Mouse (Mus musculus): Measurements from ENCODE around the gene Ly6g6e. TPM values are rescaled to one million over a fixed set of nuclear protein-coding genes. Genes with fewer than 3 reads are reported as not detected.
A peak's percentile ranks its signal among the peaks of the same experiment; 100 is the strongest.
"Not testable (repeated sequence)": the region's sequence is repeated elsewhere in the genome, so short reads cannot be mapped to it uniquely, and the experiment has no call there.

The Ly6g6e gene
- polyA plus RNA-seq, 1 experiment from 2014 or later: 9.7 TPM

DNA sequence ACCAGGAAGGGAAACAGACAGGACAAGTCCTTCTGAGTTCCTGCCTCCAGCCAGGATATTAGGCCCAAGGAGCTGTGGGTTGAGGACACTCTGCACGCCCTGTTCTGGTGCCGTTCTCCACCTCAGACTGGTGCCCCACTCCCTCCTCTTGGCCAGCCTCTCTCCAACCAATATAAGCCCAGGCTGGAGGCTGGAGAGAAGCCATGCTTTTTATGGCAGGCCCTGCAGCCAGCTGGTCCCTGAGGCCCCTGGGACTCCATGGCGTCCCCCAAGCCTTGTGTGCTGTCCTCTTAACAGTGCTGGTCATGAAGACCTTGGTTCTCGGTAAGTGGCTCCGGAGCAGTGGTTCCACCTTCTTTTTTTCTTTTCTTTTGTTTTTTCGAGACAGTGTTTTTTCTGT lies 31.4 kb downstream of the Ly6g6e start, which contains the start of gene Ly6g5c:
TSS of gene Ly6g5c (plus strand) at position 183 of the 400 bp plus-strand sequence.
- 87% methylated on average over 6 of the region's 6 CpGs for WGBS
- no peak within 1 kb of the TSS for H3K4me2 ChIP-seq (replicated peaks; ENCODE audit: low read depth, low read length)
- H3K4me1 ChIP-seq (ENCODE audit: control insufficient read depth, insufficient read depth, low read length): 0 out of 2 replicates have a peak, but pooled peaks cover 3% of the 10 kb centered on the region
- H3K27ac ChIP-seq (ENCODE audit: low read length): no peak within 1 kb of the TSS
- no peaks in the 10 kb centered on the region for H3K9me3 ChIP-seq (ENCODE audit: control insufficient read depth, low read depth, low read length)
- ATAC-seq (ENCODE audit: insufficient number of reproducible peaks, insufficient read depth, low FRiP score, low read depth): no peak
- H3K4me3 ChIP-seq (ENCODE audit: low read depth, low read length): no peak within 1 kb of the TSS
- no peak within 1 kb of the TSS for H3K9ac ChIP-seq (replicated peaks; ENCODE audit: low read depth, low read length)
- H3K27me3 ChIP-seq (ENCODE audit: control insufficient read depth, insufficient read depth, low read length): no peaks in the 10 kb centered on the region
- peaks cover 1% of the 10 kb centered on the region; the same call in 1 of the 2 replicates for H3K36me3 ChIP-seq (ENCODE audit: control insufficient read depth, insufficient read depth, low read length)

DNA sequence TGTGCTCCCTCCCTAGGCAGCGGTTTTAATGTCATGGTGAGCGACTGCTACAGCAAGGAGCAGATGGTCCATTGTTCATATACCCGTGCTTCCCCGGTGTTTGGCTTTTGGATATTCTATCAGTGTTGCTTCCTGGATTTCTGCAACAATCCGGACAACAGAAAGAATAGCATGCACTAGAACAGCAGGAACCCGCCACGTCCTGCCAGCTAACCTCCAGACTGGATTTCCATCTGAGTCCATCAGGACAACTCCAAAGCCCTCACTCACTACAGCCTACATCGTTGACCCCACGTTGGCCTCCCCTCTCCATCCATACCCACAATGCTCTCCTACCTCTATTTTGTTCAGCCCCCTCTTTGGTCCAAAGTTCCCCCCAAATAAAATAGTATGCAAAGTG lies 35.1 kb downstream of the Ly6g6e start:
- no peak for ATAC-seq (ENCODE audit: insufficient number of reproducible peaks, insufficient read depth, low FRiP score, low read depth)
- Histone ChIP-seq H3K27ac (ENCODE audit: low read length) (no peak overlapping the region), H3K4me1 (ENCODE audit: control insufficient read depth, insufficient read depth, low read length) (no peaks in the 10 kb centered on the region), H3K9ac (replicated peaks; ENCODE audit: low read depth, low read length) (no peak overlapping the region), H3K9me3 (ENCODE audit: control insufficient read depth, low read depth, low read length) (no peaks in the 10 kb centered on the region), H3K4me2 (replicated peaks; ENCODE audit: low read depth, low read length) (no peak overlapping the region), H3K36me3 (ENCODE audit: control insufficient read depth, insufficient read depth, low read length) (peaks cover 19% of the 10 kb centered on the region), H3K4me3 (ENCODE audit: low read depth, low read length) (no peak overlapping the region), H3K27me3 (ENCODE audit: control insufficient read depth, insufficient read depth, low read length) (no peaks in the 10 kb centered on the region)
- 73% methylated on average over 9 of the region's 9 CpGs for WGBS

GRCm38 (mm10) chr17:35115046-35116019 lies 38.6 kb downstream of the Ly6g6e start, which contains the start of gene Ly6g5b:
Ly6g5b (minus strand) TSS chr17:35115428.
- Histone ChIP-seq H3K27me3 (ENCODE audit: control insufficient read depth, insufficient read depth, low read length) (no peaks in the 10 kb centered on the region), H3K4me2 (replicated peaks; ENCODE audit: low read depth, low read length) (no peak within 1 kb of the TSS), H3K4me3 (ENCODE audit: low read depth, low read length) (no peak within 1 kb of the TSS), H3K36me3 (ENCODE audit: control insufficient read depth, insufficient read depth, low read length) (peaks cover 42% of the 10 kb centered on the region), H3K27ac (ENCODE audit: low read length) (no peak within 1 kb of the TSS), H3K4me1 (ENCODE audit: control insufficient read depth, insufficient read depth, low read length) (peaks cover 7% of the 10 kb centered on the region; the same call in 1 of the 2 replicates), H3K9ac (replicated peaks; ENCODE audit: low read depth, low read length) (no peak within 1 kb of the TSS), H3K9me3 (ENCODE audit: control insufficient read depth, low read depth, low read length) (no peaks in the 10 kb centered on the region)
- 82% methylated on average over 8 of the region's 8 CpGs for whole genome bisulfite sequencing
- ATAC-seq (ENCODE audit: insufficient number of reproducible peaks, insufficient read depth, low FRiP score, low read depth): no peak

DNA sequence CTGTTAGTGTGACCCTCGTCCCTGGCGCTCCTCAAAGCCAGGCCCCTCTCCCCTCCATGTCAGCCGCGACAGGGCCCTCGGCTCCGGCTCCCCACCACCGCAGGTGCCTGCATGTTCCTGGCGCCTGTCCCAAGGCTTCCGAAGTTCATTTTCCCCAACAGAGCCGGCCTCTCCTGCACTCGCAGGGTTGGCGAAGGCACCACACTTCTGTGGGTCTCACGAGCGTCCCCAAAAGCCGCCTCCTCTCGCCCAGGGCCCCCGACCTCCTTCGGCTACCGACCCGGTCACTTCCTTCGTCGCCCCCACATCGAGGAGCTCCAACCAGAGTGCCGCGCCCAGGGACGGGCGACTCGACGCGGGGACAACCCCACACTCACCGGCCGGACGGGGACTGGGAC lies 44.0 kb downstream of the Ly6g6e start:
- H3K4me1 ChIP-seq (ENCODE audit: control insufficient read depth, insufficient read depth, low read length): peaks cover 12% of the 10 kb centered on the region
- under 1% methylated on average over 33 of the region's 33 CpGs for WGBS
- no peak; the same call in 1 of the 2 replicates for ATAC-seq (ENCODE audit: insufficient number of reproducible peaks, insufficient read depth, low FRiP score, low read depth)
- peak overlapping the region; percentile 71 for H3K9ac ChIP-seq (replicated peaks; ENCODE audit: low read depth, low read length)
- H3K36me3 ChIP-seq (ENCODE audit: control insufficient read depth, insufficient read depth, low read length): peaks cover 39% of the 10 kb centered on the region
- H3K4me3 ChIP-seq (ENCODE audit: low read depth, low read length): peak overlapping the region; percentile 69
- no peaks in the 10 kb centered on the region for H3K27me3 ChIP-seq (ENCODE audit: control insufficient read depth, insufficient read depth, low read length)
- H3K27ac ChIP-seq (ENCODE audit: low read length): no peak overlapping the region
- H3K9me3 ChIP-seq (ENCODE audit: control insufficient read depth, low read depth, low read length): no peaks in the 10 kb centered on the region
- H3K4me2 ChIP-seq (replicated peaks; ENCODE audit: low read depth, low read length): peak overlapping the region; percentile 76

- peak; percentile 98 for ATAC-seq (ENCODE audit: insufficient number of reproducible peaks, insufficient read depth, low FRiP score, low read depth)
- WGBS: under 1% methylated on average over 50 of the region's 50 CpGs
- H3K4me3 ChIP-seq (ENCODE audit: low read depth, low read length): peak within 1 kb of the TSS; percentile 69
Measured at GRCm38 (mm10) chr17:35121143-35121799, 44.6 kb downstream of the Ly6g6e start, which contains the start of gene Gpank1. Gpank1 (plus strand) TSS chr17:35121455.

DNA sequence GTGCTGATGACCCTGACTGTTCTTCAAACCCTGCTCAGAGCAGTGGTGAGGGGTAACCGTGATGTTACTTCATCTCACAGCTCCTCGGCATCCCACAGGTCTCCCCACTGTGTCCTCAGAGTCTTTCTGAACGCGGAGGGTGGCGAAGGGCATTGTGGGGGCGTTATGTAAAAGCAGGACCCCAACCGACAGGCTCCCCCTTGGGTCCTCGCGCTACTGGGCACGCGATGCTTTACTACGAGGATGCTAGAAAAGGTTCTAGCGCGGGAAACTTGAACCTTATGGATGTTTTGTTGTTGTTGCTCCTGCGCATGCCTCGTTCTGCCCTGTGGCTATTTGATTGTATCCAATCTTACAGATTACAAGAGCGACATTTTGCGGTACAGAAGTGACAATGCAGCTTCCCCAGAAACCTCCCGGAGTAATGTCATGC lies 45.2 kb downstream of the Ly6g6e start, which contains the start of gene Csnk2b:
TSS of gene Csnk2b (minus strand) at position 183 of the 433 bp plus-strand sequence.
- no peaks in the 10 kb centered on the region for H3K27me3 ChIP-seq (ENCODE audit: control insufficient read depth, insufficient read depth, low read length)
- no peak for ATAC-seq (ENCODE audit: insufficient number of reproducible peaks, insufficient read depth, low FRiP score, low read depth)
- peak within 1 kb of the TSS; percentile 71 for H3K9ac ChIP-seq (replicated peaks; ENCODE audit: low read depth, low read length)
- WGBS: under 1% methylated on average over 19 of the region's 19 CpGs
- H3K4me1 ChIP-seq (ENCODE audit: control insufficient read depth, insufficient read depth, low read length): peaks cover 13% of the 10 kb centered on the region
- H3K9me3 ChIP-seq (ENCODE audit: control insufficient read depth, low read depth, low read length): no peaks in the 10 kb centered on the region
- peak within 1 kb of the TSS; percentile 83 for H3K27ac ChIP-seq (ENCODE audit: low read length)
- H3K36me3 ChIP-seq (ENCODE audit: control insufficient read depth, insufficient read depth, low read length): peaks cover 30% of the 10 kb centered on the region
- peak within 1 kb of the TSS; percentile 69 for H3K4me3 ChIP-seq (ENCODE audit: low read depth, low read length)
- peak within 1 kb of the TSS; percentile 84 for H3K4me2 ChIP-seq (replicated peaks; ENCODE audit: low read depth, low read length)

More at GRCm38 (mm10) chr17:35121143-35121799, 44.6 kb downstream of the Ly6g6e start, which contains the start of gene Gpank1:
- Histone ChIP-seq H3K27ac (ENCODE audit: low read length) (peak within 1 kb of the TSS; percentile 83), H3K36me3 (ENCODE audit: control insufficient read depth, insufficient read depth, low read length) (peaks cover 34% of the 10 kb centered on the region), H3K9me3 (ENCODE audit: control insufficient read depth, low read depth, low read length) (no peaks in the 10 kb centered on the region), H3K4me2 (replicated peaks; ENCODE audit: low read depth, low read length) (peak within 1 kb of the TSS; percentile 84), H3K27me3 (ENCODE audit: control insufficient read depth, insufficient read depth, low read length) (no peaks in the 10 kb centered on the region), H3K9ac (replicated peaks; ENCODE audit: low read depth, low read length) (peak within 1 kb of the TSS; percentile 71), H3K4me1 (ENCODE audit: control insufficient read depth, insufficient read depth, low read length) (peaks cover 13% of the 10 kb centered on the region)

GRCm38 (mm10) chr17:35123287-35123686 lies 46.6 kb downstream of the Ly6g6e start:
- H3K27ac ChIP-seq (ENCODE audit: low read length); H3K4me2 ChIP-seq (replicated peaks; ENCODE audit: low read depth, low read length); H3K9ac ChIP-seq (replicated peaks; ENCODE audit: low read depth, low read length); ATAC-seq (ENCODE audit: insufficient number of reproducible peaks, insufficient read depth, low FRiP score, low read depth); H3K9me3 ChIP-seq (ENCODE audit: control insufficient read depth, low read depth, low read length); H3K27me3 ChIP-seq (ENCODE audit: control insufficient read depth, insufficient read depth, low read length); H3K4me3 ChIP-seq (ENCODE audit: low read depth, low read length): not testable (repeated sequence)
- H3K36me3 ChIP-seq (ENCODE audit: control insufficient read depth, insufficient read depth, low read length): peaks cover 24% of the 10 kb centered on the region
- H3K4me1 ChIP-seq (ENCODE audit: control insufficient read depth, insufficient read depth, low read length): peaks cover 23% of the 10 kb centered on the region
- WGBS: 90% methylated on average over 9 of the region's 9 CpGs

DNA sequence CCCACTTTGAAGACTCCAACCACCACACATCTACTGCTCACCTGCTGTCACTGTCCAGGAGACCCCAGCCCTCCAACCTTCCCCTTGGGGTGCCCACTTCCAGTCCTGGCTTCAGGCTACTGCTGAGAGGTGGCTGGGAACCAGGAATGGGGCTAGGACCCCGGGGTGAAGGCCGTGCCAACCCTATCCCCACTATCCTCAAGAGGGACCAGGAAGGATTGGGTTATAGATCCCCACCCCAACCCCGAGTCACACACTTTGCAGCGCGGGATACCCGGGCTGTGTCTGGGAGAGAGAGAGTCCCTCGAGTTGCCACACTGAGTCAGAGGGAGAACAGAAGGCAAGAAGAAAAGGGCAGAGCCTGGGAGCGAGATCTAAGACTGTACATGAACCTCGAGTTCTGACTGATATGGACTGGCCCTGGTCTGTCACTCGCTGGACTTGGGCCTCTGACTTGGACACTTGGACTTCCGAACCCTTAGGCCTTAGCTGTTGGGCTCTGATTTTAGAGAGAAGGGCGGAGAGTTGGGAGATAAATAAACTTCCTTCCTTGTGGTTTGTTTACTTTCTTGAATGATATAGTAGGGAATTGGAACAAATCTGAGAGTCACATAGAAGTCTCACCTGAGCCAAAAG lies 47.7 kb downstream of the Ly6g6e start:
- not testable (repeated sequence) for H3K27me3 ChIP-seq (ENCODE audit: control insufficient read depth, insufficient read depth, low read length); H3K9ac ChIP-seq (replicated peaks; ENCODE audit: low read depth, low read length); H3K4me3 ChIP-seq (ENCODE audit: low read depth, low read length); H3K27ac ChIP-seq (ENCODE audit: low read length); H3K4me2 ChIP-seq (replicated peaks; ENCODE audit: low read depth, low read length); ATAC-seq (ENCODE audit: insufficient number of reproducible peaks, insufficient read depth, low FRiP score, low read depth); H3K9me3 ChIP-seq (ENCODE audit: control insufficient read depth, low read depth, low read length)
- peaks cover 15% of the 10 kb centered on the region for H3K36me3 ChIP-seq (ENCODE audit: control insufficient read depth, insufficient read depth, low read length)
- WGBS: 89% methylated on average over 12 of the region's 12 CpGs
- H3K4me1 ChIP-seq (ENCODE audit: control insufficient read depth, insufficient read depth, low read length): peaks cover 23% of the 10 kb centered on the region

All from stomach, embryonic 14.5 days (tissue).